Mouse (Mus musculus) intestine, embryonic 16.5 days (tissue): ENCODE measurements at regions not wholly inside any gene's neighbourhood (a gene's known extent, or its start where the extent isn't known, plus 50 kb on each side); places are given as distances from the start of the nearest gene placed in this dataset.
"Not testable (repeated sequence)": the region's sequence is repeated elsewhere in the genome, so short reads cannot be mapped to it uniquely, and the experiment has no call there.

Source experiments
- ATAC-seq: fragments of 200-750 bp; cut with Nextera tagmentation; 2 replicates; pipeline ENCODE4 v1.8.0; 2017; ENCODE audit warnings: moderate TSS enrichment, moderate library complexity
- H3K27ac ChIP-seq: fragments of 300-500 bp; sonication (generic); 2 replicates; pipeline ENCODE4 v1.5.1; 2014; ENCODE audit warnings: mild to moderate bottlenecking, low read length
- H3K27me3 ChIP-seq: fragments of 300-500 bp; sonication (generic); replicated peaks from 2 replicates; pipeline ENCODE4 v1.6.1; 2014; ENCODE audit warnings: low read length, control low read depth, mixed read lengths; ENCODE audit not compliant: control insufficient read depth, insufficient read depth
- H3K36me3 ChIP-seq: fragments of 300-500 bp; sonication (generic); 2 replicates; pipeline ENCODE4 v1.6.1; 2014; ENCODE audit warnings: low read length, control low read depth; ENCODE audit not compliant: control insufficient read depth, insufficient read depth
- H3K4me1 ChIP-seq: fragments of 300-500 bp; sonication (generic); 2 replicates; pipeline ENCODE4 v1.6.1; 2014; ENCODE audit warnings: low read length, control low read depth, mixed read lengths; ENCODE audit not compliant: control insufficient read depth, insufficient read depth
- H3K4me2 ChIP-seq: fragments of 300-500 bp; sonication (generic); 2 replicates; pipeline ENCODE4 v1.6.1; 2014; ENCODE audit warnings: low read depth, low read length, control low read depth
- H3K4me3 ChIP-seq: fragments of 300-500 bp; sonication (generic); 2 replicates; pipeline ENCODE4 v1.5.1; 2014; ENCODE audit warnings: mild to moderate bottlenecking, low read length
- H3K9ac ChIP-seq: fragments of 300-500 bp; sonication (generic); 2 replicates; pipeline ENCODE4 v1.6.1; 2014; ENCODE audit warnings: low read depth, low read length
- H3K9me3 ChIP-seq: fragments of 300-500 bp; sonication (generic); 2 replicates; pipeline ENCODE4 v1.6.1; 2016; ENCODE audit warnings: low read length, control low read depth; ENCODE audit not compliant: control insufficient read depth
- WGBS: fragments of 180-500 bp; shearing (Covaris S2); extraction: QIAGEN DNeasy Blood & Tissue Kit; methylation state at CpG from one replicate; pipeline ENCODE4 v1.1.7; 2014; 5-methylcytosine and 5-hydroxymethylcytosine counted together

DNA sequence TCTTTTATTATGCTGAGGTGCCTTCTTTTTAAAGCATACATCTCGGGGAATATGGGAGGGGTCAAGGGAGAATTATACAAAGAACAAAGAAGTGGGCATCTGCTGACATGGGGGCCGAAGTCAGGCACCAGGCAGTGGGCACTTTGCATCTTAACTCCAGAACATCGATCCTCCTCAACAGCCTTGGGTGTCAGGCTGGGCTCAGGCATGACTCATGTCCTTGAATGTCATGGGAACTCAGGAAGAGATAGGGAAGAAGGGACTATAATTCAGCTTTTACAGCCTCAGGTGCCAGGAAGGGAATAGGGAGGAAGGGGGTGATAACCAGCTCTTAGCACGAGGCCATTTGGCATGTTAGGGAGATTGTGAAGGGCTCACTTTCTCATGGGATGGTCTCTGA, 85.6 kb upstream of the Ptprz1 start:
- not testable (repeated sequence) for ATAC-seq, H3K4me1 ChIP-seq, H3K27me3 ChIP-seq, H3K4me3 ChIP-seq, H3K36me3 ChIP-seq, H3K9ac ChIP-seq, H3K9me3 ChIP-seq, H3K27ac ChIP-seq, H3K4me2 ChIP-seq
- WGBS, result 57% methylated on average over 4 of the region's 4 CpGs

GRCm38 (mm10) chr6:22791801-22792200, 83.5 kb upstream of the Ptprz1 start:
- Histone ChIP-seq H3K4me1 (no peaks in the 10 kb centered on the region), H3K36me3 (no peaks in the 10 kb centered on the region), H3K4me3 (no peak overlapping the region), H3K27me3 (no peaks in the 10 kb centered on the region), H3K4me2 (no peak overlapping the region), H3K9me3 (no peaks in the 10 kb centered on the region), H3K9ac (no peak overlapping the region), H3K27ac (no peak overlapping the region)
- no peak for ATAC-seq
- WGBS, result 95% methylated on average over 4 of the region's 4 CpGs

- ATAC-seq, result no peak
- no peak overlapping the region for H3K4me3 ChIP-seq
- H3K27ac ChIP-seq, result no peak overlapping the region
- no peaks in the 10 kb centered on the region for H3K9me3 ChIP-seq
- no peak overlapping the region for H3K9ac ChIP-seq
- no peaks in the 10 kb centered on the region for H3K36me3 ChIP-seq
- WGBS, result 64% methylated on average over 3 of the region's 3 CpGs
- no peaks in the 10 kb centered on the region for H3K27me3 ChIP-seq
- H3K4me2 ChIP-seq, result no peak overlapping the region
- no peaks in the 10 kb centered on the region for H3K4me1 ChIP-seq
Observed at GRCm38 (mm10) chr6:22792601-22793000, 82.7 kb upstream of the Ptprz1 start.

DNA sequence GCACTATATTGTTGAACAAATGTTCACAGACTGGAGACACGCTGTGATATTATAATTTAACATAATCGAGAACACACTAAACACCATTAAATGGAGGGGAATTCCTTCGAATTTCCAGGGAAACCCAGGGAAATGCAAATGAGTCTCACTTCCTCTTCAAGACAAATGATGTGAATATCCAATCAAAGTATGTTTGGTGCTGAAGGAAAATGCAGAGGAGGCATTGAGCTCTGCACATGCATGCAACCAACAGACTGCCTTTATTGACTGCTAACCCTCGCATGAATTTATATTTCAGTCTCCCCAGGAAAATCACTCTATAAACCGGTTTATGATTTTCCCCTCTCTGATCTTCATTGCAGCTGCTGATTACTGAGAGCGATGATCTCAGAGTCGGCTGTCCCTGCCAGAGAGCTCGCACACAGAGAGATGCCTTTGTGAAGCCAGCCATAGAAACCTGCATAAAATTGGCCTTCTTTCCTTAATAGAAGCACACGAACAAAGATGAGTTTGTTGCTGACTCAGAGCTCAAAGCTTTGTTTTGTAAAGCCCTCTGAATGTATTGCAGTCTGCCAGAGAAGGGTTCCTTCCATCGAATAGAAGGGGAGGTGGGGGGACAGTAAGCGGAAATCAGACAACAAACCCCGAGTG, 81.1 kb upstream of the Ptprz1 start:
- Histone ChIP-seq H3K27ac (no peak overlapping the region), H3K27me3 (no peaks in the 10 kb centered on the region), H3K4me1 (no peaks in the 10 kb centered on the region), H3K4me3 (no peak overlapping the region), H3K9ac (no peak overlapping the region), H3K9me3 (no peaks in the 10 kb centered on the region), H3K36me3 (no peaks in the 10 kb centered on the region), H3K4me2 (no peak overlapping the region)
- 55% methylated on average over 12 of the region's 12 CpGs for WGBS
- peak; percentile 38; the same call in 1 of the 2 replicates for ATAC-seq

DNA sequence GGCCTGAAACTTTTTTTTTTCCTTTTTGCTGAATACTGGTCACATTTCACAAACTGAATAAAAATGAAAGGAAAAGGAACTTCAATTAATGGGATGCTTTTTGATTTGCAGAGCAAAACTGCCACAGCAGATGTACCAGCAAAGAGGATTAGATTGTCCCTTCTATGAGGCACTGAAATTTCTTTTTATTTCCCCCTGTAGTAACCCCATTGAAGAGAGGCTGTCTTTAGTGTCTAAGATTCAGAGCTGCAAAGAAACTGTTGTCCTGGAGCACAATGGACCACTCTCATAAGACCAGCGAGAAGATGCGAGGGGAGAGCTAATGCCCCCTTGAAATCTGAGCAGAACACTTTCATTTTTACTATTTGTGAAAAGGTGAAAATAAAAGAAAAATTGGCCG, 80.5 kb upstream of the Ptprz1 start:
- 74% methylated on average over 3 of the region's 3 CpGs for WGBS

DNA sequence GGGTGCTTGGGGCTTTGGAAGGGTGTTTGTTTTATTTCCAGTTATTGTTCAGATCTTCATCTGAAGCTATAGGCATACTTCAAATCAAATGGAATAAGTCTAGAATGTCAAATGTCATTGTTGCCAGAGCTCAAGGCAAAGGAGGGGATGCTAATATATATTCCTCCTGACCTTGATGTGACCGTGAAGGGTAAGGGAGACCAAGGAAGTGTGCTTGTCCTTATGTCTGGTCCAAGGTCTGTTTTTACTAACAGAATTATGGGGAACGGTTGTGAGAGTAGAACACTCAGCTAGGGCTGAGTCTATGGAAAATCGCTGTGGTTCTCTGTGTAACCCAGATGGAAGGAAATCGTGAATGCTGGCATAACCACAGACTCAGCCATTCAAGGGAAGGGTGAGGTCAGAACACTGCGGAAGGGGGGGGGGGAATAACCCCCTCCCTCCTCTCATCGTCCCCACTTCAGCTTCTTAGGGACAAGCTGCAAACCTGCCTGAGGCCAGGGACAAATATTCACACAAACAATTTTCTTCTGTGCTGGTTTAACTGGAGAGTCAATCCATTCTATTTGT, 79.9 kb upstream of the Ptprz1 start:
- H3K9me3 ChIP-seq, result no peaks in the 10 kb centered on the region
- H3K4me2 ChIP-seq, result no peak overlapping the region
- H3K9ac ChIP-seq, result no peak overlapping the region
- H3K36me3 ChIP-seq, result no peaks in the 10 kb centered on the region
- H3K4me1 ChIP-seq, result no peaks in the 10 kb centered on the region
- peak; percentile 33; the same call in 1 of the 2 replicates for ATAC-seq
- H3K27ac ChIP-seq, result no peak overlapping the region
- no peaks in the 10 kb centered on the region for H3K27me3 ChIP-seq
- 60% methylated on average over 6 of the region's 6 CpGs for WGBS
- H3K4me3 ChIP-seq, result no peak overlapping the region

More for the DNA sequence above, 80.5 kb upstream of the Ptprz1 start:
- Histone ChIP-seq H3K36me3 (no peaks in the 10 kb centered on the region), H3K4me3 (no peak overlapping the region), H3K4me1 (no peaks in the 10 kb centered on the region), H3K4me2 (no peak overlapping the region), H3K27me3 (no peaks in the 10 kb centered on the region), H3K9me3 (no peaks in the 10 kb centered on the region), H3K27ac (no peak overlapping the region), H3K9ac (no peak overlapping the region)
- no peak for ATAC-seq

- WGBS, result 74% methylated on average over 3 of the region's 3 CpGs
- H3K9me3 ChIP-seq, result no peaks in the 10 kb centered on the region
- no peaks in the 10 kb centered on the region for H3K4me1 ChIP-seq
- no peak overlapping the region for H3K9ac ChIP-seq
- H3K27ac ChIP-seq, result no peak overlapping the region
- no peak overlapping the region for H3K4me3 ChIP-seq
- no peak for ATAC-seq
- H3K36me3 ChIP-seq, result no peaks in the 10 kb centered on the region
- no peaks in the 10 kb centered on the region for H3K27me3 ChIP-seq
- no peak overlapping the region for H3K4me2 ChIP-seq
Observed at GRCm38 (mm10) chr6:22801908-22802307, 73.4 kb upstream of the Ptprz1 start.

- WGBS, result 66% methylated on average over 12 of the region's 12 CpGs
- Histone ChIP-seq H3K9me3 (no peaks in the 10 kb centered on the region), H3K4me3 (no peak overlapping the region), H3K4me2 (no peak overlapping the region), H3K36me3 (no peaks in the 10 kb centered on the region), H3K27me3 (no peaks in the 10 kb centered on the region), H3K9ac (no peak overlapping the region), H3K27ac (no peak overlapping the region), H3K4me1 (no peaks in the 10 kb centered on the region)
- peak; percentile 53 for ATAC-seq
Observed at GRCm38 (mm10) chr6:22802399-22803092, 72.8 kb upstream of the Ptprz1 start.

DNA sequence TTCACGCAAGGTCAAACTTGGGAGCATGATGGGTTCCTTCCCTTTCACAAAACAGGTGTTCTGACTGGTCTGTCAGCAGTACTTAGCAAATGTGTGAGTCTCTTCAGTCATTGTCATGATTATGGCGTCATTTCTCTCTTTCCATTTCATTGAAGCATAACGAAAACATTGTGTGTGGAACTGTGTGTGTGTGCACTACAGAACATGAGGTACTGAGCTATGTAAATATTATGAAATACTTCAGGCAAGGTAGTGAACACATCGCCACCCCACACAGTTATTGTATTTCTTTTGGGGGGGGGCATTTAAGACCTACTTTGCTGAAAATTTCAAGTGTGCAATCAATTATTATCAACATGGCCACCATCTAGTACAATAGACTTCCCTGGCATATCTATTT, 71.4 kb upstream of the Ptprz1 start:
- WGBS, result 78% methylated on average over 4 of the region's 4 CpGs
- Histone ChIP-seq H3K36me3 (no peaks in the 10 kb centered on the region), H3K4me1 (no peaks in the 10 kb centered on the region), H3K9me3 (no peaks in the 10 kb centered on the region), H3K27me3 (no peaks in the 10 kb centered on the region), H3K27ac (no peak overlapping the region), H3K4me3 (no peak overlapping the region), H3K9ac (no peak overlapping the region), H3K4me2 (no peak overlapping the region)
- no peak for ATAC-seq
